Mouse (Mus musculus): Measurements from ENCODE around the gene Rassf5. TPM values are rescaled to one million over a fixed set of nuclear protein-coding genes. Genes with fewer than 3 reads are reported as not detected.
"Not testable (repeated sequence)": the region's sequence is repeated elsewhere in the genome, so short reads cannot be mapped to it uniquely, and the experiment has no call there.

Rassf5 gene
- polyA plus RNA-seq, 2 experiments, result 3.1 to 3.2 TPM

- peaks cover 24% of the 10 kb centered on the region for H3K36me3 ChIP-seq (ENCODE audit: control insufficient read depth, insufficient read depth, low read length)
- no peaks in the 10 kb centered on the region for H3K27me3 ChIP-seq (ENCODE audit: control insufficient read depth, insufficient read depth, low read length)
- H3K9ac ChIP-seq (ENCODE audit: low read depth, low read length, severe bottlenecking), result no peak overlapping the region
- peaks cover 8% of the 10 kb centered on the region; the same call in 1 of the 2 replicates for H3K4me1 ChIP-seq (ENCODE audit: control insufficient read depth, insufficient read depth, low read length)
- 57% methylated on average over 2 of the region's 2 CpGs for WGBS
- H3K4me2 ChIP-seq (replicated peaks; ENCODE audit: low read depth, low read length, severe bottlenecking), result no peak overlapping the region
- no peaks in the 10 kb centered on the region for H3K9me3 ChIP-seq (ENCODE audit: control insufficient read depth, low read length)
- H3K4me3 ChIP-seq (replicated peaks; ENCODE audit: low read length), result no peak overlapping the region
- TF ChIP-seq POLR2A (IDR thresholded peaks at IDR 0.05; ENCODE audit: borderline replicate concordance, extremely low read depth, insufficient read depth, insufficient read length), result no peak
- ATAC-seq (ENCODE audit: low FRiP score, low read depth) (no peak), DNase-seq (ENCODE audit: low spot score) (peak; percentile 57)
- no peak overlapping the region for H3K27ac ChIP-seq (replicated peaks; ENCODE audit: low read depth, low read length)
Observed at GRCm38 (mm10) chr1:131155456-131155855, 89.6 kb downstream of the Rassf5 start.

GRCm38 (mm10) chr1:131153018-131153629, 91.9 kb downstream of the Rassf5 start, which contains the start of gene Eif2d:
TSS of gene Eif2d (plus strand) at chr1:131153181.
- Histone ChIP-seq H3K4me1 (ENCODE audit: control insufficient read depth, insufficient read depth, low read length) (peaks cover 8% of the 10 kb centered on the region; the same call in 1 of the 2 replicates), H3K9ac (ENCODE audit: low read depth, low read length, severe bottlenecking) (peak within 1 kb of the TSS; percentile 76), H3K4me2 (replicated peaks; ENCODE audit: low read depth, low read length, severe bottlenecking) (peak within 1 kb of the TSS; percentile 84), H3K36me3 (ENCODE audit: control insufficient read depth, insufficient read depth, low read length) (peaks cover 9% of the 10 kb centered on the region), H3K27ac (replicated peaks; ENCODE audit: low read depth, low read length) (0 out of 2 replicates have a peak within 1 kb of the TSS, but pooled peaks have one; percentile 38), H3K27me3 (ENCODE audit: control insufficient read depth, insufficient read depth, low read length) (no peaks in the 10 kb centered on the region), H3K9me3 (ENCODE audit: control insufficient read depth, low read length) (no peaks in the 10 kb centered on the region), H3K4me3 (replicated peaks; ENCODE audit: low read length) (peak within 1 kb of the TSS; percentile 80)
- 2% methylated on average over 27 of the region's 27 CpGs for WGBS
- DNase-seq (ENCODE audit: low spot score), result peak; percentile 92
- ATAC-seq (ENCODE audit: low FRiP score, low read depth), result peak; percentile 99
- TF ChIP-seq POLR2A (IDR thresholded peaks at IDR 0.05; ENCODE audit: borderline replicate concordance, extremely low read depth, insufficient read depth, insufficient read length), result peak; percentile 80; the same call in 1 of the 2 replicates

- no peak overlapping the region for H3K4me2 ChIP-seq (replicated peaks; ENCODE audit: low read depth, low read length, severe bottlenecking)
- H3K9me3 ChIP-seq (ENCODE audit: control insufficient read depth, low read length), result no peaks in the 10 kb centered on the region
- ATAC-seq (ENCODE audit: low FRiP score, low read depth) (no peak), DNase-seq (ENCODE audit: low spot score) (no peak)
- WGBS, result 48% methylated on average over 1 of the region's 1 CpGs
- TF ChIP-seq POLR2A (IDR thresholded peaks at IDR 0.05; ENCODE audit: borderline replicate concordance, extremely low read depth, insufficient read depth, insufficient read length), result no peak
- no peak overlapping the region for H3K27ac ChIP-seq (replicated peaks; ENCODE audit: low read depth, low read length)
- peaks cover 8% of the 10 kb centered on the region; the same call in 1 of the 2 replicates for H3K4me1 ChIP-seq (ENCODE audit: control insufficient read depth, insufficient read depth, low read length)
- no peak overlapping the region for H3K9ac ChIP-seq (ENCODE audit: low read depth, low read length, severe bottlenecking)
- no peaks in the 10 kb centered on the region for H3K36me3 ChIP-seq (ENCODE audit: control insufficient read depth, insufficient read depth, low read length)
- no peaks in the 10 kb centered on the region for H3K27me3 ChIP-seq (ENCODE audit: control insufficient read depth, insufficient read depth, low read length)
- no peak overlapping the region for H3K4me3 ChIP-seq (replicated peaks; ENCODE audit: low read length)
Observed at GRCm38 (mm10) chr1:131149496-131149895, 95.6 kb downstream of the Rassf5 start.

GRCm38 (mm10) chr1:131146181-131146614, 98.9 kb downstream of the Rassf5 start:
- Histone ChIP-seq H3K4me2 (replicated peaks; ENCODE audit: low read depth, low read length, severe bottlenecking) (no peak overlapping the region), H3K9me3 (ENCODE audit: control insufficient read depth, low read length) (no peaks in the 10 kb centered on the region), H3K4me3 (replicated peaks; ENCODE audit: low read length) (no peak overlapping the region), H3K9ac (ENCODE audit: low read depth, low read length, severe bottlenecking) (no peak overlapping the region), H3K27ac (replicated peaks; ENCODE audit: low read depth, low read length) (no peak overlapping the region), H3K27me3 (ENCODE audit: control insufficient read depth, insufficient read depth, low read length) (no peaks in the 10 kb centered on the region), H3K4me1 (ENCODE audit: control insufficient read depth, insufficient read depth, low read length) (no peaks in the 10 kb centered on the region), H3K36me3 (ENCODE audit: control insufficient read depth, insufficient read depth, low read length) (no peaks in the 10 kb centered on the region)
- DNase-seq (ENCODE audit: low spot score) (no peak), ATAC-seq (ENCODE audit: low FRiP score, low read depth) (no peak)
- no peak for TF ChIP-seq POLR2A (IDR thresholded peaks at IDR 0.05; ENCODE audit: borderline replicate concordance, extremely low read depth, insufficient read depth, insufficient read length)
- 82% methylated on average over 3 of the region's 3 CpGs for WGBS

GRCm38 (mm10) chr1:131145222-131145621, 99.8 kb downstream of the Rassf5 start:
- WGBS, result 88% methylated on average over 3 of the region's 3 CpGs
- H3K27ac ChIP-seq (replicated peaks; ENCODE audit: low read depth, low read length); H3K4me1 ChIP-seq (ENCODE audit: control insufficient read depth, insufficient read depth, low read length); H3K9me3 ChIP-seq (ENCODE audit: control insufficient read depth, low read length); DNase-seq (ENCODE audit: low spot score); H3K4me3 ChIP-seq (replicated peaks; ENCODE audit: low read length); H3K4me2 ChIP-seq (replicated peaks; ENCODE audit: low read depth, low read length, severe bottlenecking); H3K9ac ChIP-seq (ENCODE audit: low read depth, low read length, severe bottlenecking); H3K27me3 ChIP-seq (ENCODE audit: control insufficient read depth, insufficient read depth, low read length); ATAC-seq (ENCODE audit: low FRiP score, low read depth); H3K36me3 ChIP-seq (ENCODE audit: control insufficient read depth, insufficient read depth, low read length): not testable (repeated sequence)

Measured in limb, embryonic 14.5 days (tissue).